Mouse (Mus musculus) kidney, adult 2 months (tissue): ENCODE results near the gene Tmcc3. TPM values are rescaled to one million over a fixed set of nuclear protein-coding genes. Genes with fewer than 3 reads are reported as not detected.

Source experiments
- DNase-seq: peaks from one replicate; pipeline ENCODE4 v3.0.0; 2021
- H3K27ac ChIP-seq: fragments of 200-500 bp; 2 replicates; pipeline ENCODE4 v1.5.1; 2012; ENCODE audit warnings: low read depth, low read length, control low read depth, inconsistent platforms; ENCODE audit not compliant: insufficient read depth
- H3K27me3 ChIP-seq: fragments of 200-500 bp; replicated peaks from 2 replicates; pipeline ENCODE4 v1.6.1; 2012; ENCODE audit warnings: mild to moderate bottlenecking, moderate library complexity, low read length, inconsistent platforms; ENCODE audit not compliant: control insufficient read depth, insufficient read depth
- H3K36me3 ChIP-seq: fragments of 200-500 bp; 2 replicates; pipeline ENCODE4 v1.6.1; 2012; ENCODE audit warnings: mild to moderate bottlenecking, moderate library complexity, low read length, inconsistent platforms; ENCODE audit not compliant: control insufficient read depth, insufficient read depth
- H3K4me1 ChIP-seq: fragments of 200-500 bp; 2 replicates; pipeline ENCODE4 v1.6.1; 2011; ENCODE audit warnings: low read length; ENCODE audit not compliant: control insufficient read depth, insufficient read depth
- H3K4me3 ChIP-seq: fragments of 200-500 bp; 2 replicates; pipeline ENCODE4 v1.5.1; 2011; ENCODE audit warnings: mild to moderate bottlenecking, low read depth, low read length, control low read depth; ENCODE audit not compliant: insufficient read depth
- CTCF ChIP-seq: fragments of 200-500 bp; conservative IDR thresholded peaks from 2 replicates; pipeline ENCODE4 v1.5.1; 2011; ENCODE audit warnings: low read depth, mild to moderate bottlenecking, control low read depth, low read length, moderate library complexity, mixed read lengths; ENCODE audit not compliant: insufficient read depth, insufficient read length
- POLR2A ChIP-seq: fragments of 200-500 bp; IDR thresholded peaks from one replicate; pipeline ENCODE4 v1.6.1; 2011; ENCODE audit warnings: low read depth, low read length, control low read depth
- WGBS: fragments of 180-500 bp; shearing (Covaris S2); methylation state at CpG from one replicate; pipeline ENCODE4 v1.1.7; 2018; 5-methylcytosine and 5-hydroxymethylcytosine counted together
- polyA plus RNA-seq: library from polyadenylated mRNA; depleted of rRNA; stranded (reverse); fragments of >200 nt; gene quantifications from 2 replicates; pipeline ENCODE4 v1.2.3, GENCODE M21; 2012

Gene Tmcc3
- polyA plus RNA-seq, 1 experiment, result 11.2 TPM

DNA sequence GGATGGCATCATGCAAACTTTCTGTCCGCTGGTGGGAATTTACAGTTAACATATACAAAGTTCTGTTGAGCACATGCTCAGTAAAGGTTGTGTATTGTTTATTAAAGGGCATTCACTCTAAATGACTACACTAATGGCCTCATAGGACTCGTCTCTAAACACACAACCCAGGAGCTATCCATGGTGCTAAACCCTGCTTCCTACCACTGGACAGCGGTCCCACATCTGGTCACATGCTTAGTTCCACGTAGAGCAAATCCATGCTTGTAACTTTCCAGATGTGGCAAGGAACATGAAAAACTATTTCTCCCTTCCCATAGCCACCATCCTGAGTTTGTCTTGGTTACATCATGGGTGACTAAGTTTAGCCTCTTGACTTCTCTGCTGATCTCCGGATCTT lies 6.2 kb upstream of the Tmcc3 start:
- no peak overlapping the region for H3K4me3 ChIP-seq
- 58% methylated on average over 5 of the region's 5 CpGs for WGBS
- H3K27ac ChIP-seq, result no peak overlapping the region
- no peaks in the 10 kb centered on the region for H3K36me3 ChIP-seq
- TF ChIP-seq POLR2A (no peak), CTCF (no peak)
- H3K4me1 ChIP-seq, result no peaks in the 10 kb centered on the region
- peak; percentile 9 for DNase-seq
- H3K27me3 ChIP-seq, result no peaks in the 10 kb centered on the region

DNA sequence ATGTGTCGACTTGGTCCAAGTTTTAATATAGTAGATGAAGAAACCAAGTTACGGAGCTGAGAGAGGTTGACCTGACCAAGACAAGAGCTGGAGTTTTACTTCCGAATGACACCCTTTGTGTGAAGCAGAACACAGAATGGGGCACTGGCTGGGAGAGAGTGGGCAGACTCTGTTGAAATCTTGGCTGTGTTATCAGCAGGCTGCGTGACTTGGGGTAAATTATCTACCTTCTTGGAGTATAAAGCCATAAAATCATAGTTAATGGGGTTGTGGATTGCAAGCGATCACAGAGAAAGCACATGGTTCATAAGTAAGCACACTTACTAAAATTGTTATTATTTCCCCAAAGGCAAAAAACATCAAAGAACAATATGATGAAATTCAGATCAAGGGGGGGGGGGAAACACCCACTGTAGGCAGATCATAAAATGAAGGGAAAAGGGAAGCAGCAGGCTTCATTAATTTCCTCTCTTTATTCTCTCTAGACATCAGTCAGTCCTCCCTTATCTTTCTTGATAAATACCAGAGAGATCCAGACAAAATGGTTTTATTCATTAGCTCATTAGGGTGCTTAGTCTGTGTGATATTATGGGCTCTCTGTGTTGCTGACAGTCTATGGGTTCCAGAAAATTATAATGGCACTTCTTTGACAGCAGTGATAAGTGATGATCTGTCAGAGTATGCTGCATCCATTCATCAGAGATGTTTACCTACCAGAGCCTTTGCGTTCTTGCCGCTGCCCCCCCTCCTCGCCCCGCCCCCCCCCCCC lies 1.1 kb upstream of the Tmcc3 start:
- no peak for DNase-seq
- no peak overlapping the region for H3K4me3 ChIP-seq
- 52% methylated on average over 8 of the region's 9 CpGs for WGBS
- H3K36me3 ChIP-seq, result no peaks in the 10 kb centered on the region
- no peaks in the 10 kb centered on the region for H3K27me3 ChIP-seq
- no peaks in the 10 kb centered on the region for H3K4me1 ChIP-seq
- H3K27ac ChIP-seq, result no peak overlapping the region
- TF ChIP-seq POLR2A, result no peak
- no peak for TF ChIP-seq CTCF

DNA sequence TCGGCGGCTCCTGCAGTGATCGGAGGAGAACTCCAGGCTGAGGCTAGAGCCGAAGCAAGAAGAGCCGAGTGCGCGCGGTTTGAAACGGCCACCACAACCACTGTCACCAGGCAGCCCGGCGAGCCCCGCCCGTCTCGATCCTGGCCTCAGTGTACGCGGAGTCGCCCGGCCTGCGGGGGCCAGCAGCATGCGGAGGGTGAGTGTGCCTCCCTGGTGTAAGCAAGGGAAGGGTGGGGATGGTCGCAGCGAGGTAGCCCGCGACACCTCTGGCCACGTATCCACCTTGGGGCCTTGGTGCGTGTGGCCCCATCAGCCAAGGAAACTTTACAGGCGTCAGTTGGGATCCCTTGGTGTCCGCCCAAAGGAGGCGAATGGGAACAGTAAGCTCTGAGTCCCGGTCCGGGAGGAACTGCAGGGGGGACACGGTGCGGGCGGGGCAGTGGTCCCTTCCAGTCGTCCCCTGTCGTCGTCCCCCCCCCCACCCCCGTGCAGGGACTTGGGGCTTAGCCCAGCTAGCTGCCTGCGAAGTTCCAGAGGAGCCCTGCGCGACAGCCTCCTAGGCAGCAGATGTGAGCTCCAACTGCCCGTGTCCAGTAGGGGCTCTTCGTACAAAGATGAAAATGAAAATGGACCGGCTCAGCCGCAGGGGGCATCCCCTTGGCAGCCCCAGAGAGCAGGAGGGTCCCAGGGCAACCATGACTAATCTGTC lies 412 bp downstream of the Tmcc3 start:
- Histone ChIP-seq H3K36me3 (no peaks in the 10 kb centered on the region), H3K4me1 (no peaks in the 10 kb centered on the region), H3K27me3 (no peaks in the 10 kb centered on the region), H3K27ac (peak overlapping the region; percentile 51; the same call in 1 of the 2 replicates), H3K4me3 (peak overlapping the region; percentile 64)
- no peak for TF ChIP-seq POLR2A
- DNase-seq, result peak; percentile 22
- WGBS, result 1% methylated on average over 45 of the region's 45 CpGs

DNA sequence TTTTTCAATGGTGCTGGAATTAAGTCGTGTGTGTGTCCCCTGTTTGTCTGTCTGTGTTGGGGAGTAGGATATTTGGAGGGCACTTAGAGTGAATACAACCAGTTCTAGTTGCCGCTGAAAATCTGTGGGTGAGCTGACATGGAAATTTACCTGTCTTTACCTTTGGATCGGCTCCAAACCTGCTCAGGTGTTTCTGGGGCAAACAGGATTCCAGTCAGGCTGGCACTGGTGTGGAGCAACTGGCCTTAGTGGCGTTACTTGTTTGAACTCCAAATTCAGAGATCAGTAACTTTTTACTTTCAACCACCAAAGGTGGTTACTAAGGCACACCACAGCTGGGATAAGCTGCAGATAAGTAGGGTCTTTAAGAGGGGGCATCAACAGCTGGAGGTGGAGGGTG lies 1.4 kb downstream of the Tmcc3 start:
- no peak for TF ChIP-seq CTCF
- 54% methylated on average over 4 of the region's 4 CpGs for WGBS

DNA sequence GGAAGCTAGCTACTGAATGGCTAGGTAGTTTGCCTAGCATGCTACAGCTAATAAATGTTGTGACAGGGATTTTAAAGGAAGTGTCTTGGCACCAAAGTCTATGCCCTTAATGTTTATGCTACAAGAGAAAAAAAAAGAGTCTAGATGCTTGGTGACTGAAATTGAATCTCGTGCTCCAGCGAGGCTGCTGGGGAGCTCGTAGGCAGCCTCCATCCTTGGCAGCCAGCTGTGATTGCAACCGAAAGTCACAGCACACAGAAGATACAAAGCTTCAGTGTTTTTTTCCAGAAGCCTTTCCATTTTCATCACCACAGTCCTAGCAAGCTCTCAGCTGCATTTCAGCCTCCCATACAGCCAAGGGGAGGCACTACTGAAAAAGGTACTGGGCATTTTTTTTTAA lies 6.8 kb downstream of the Tmcc3 start:
- DNase-seq, result no peak
- no peaks in the 10 kb centered on the region for H3K27me3 ChIP-seq
- TF ChIP-seq CTCF, result no peak
- TF ChIP-seq POLR2A, result no peak
- H3K4me3 ChIP-seq, result no peak overlapping the region
- no peaks in the 10 kb centered on the region for H3K4me1 ChIP-seq
- no peak overlapping the region for H3K27ac ChIP-seq
- 47% methylated on average over 4 of the region's 4 CpGs for WGBS
- H3K36me3 ChIP-seq, result no peaks in the 10 kb centered on the region

More for the DNA sequence above, 1.4 kb downstream of the Tmcc3 start:
- Histone ChIP-seq H3K27me3 (no peaks in the 10 kb centered on the region), H3K36me3 (no peaks in the 10 kb centered on the region), H3K27ac (peak overlapping the region; percentile 88; the same call in 1 of the 2 replicates), H3K4me3 (no peak overlapping the region), H3K4me1 (no peaks in the 10 kb centered on the region)
- DNase-seq, result peak; percentile 78

DNA sequence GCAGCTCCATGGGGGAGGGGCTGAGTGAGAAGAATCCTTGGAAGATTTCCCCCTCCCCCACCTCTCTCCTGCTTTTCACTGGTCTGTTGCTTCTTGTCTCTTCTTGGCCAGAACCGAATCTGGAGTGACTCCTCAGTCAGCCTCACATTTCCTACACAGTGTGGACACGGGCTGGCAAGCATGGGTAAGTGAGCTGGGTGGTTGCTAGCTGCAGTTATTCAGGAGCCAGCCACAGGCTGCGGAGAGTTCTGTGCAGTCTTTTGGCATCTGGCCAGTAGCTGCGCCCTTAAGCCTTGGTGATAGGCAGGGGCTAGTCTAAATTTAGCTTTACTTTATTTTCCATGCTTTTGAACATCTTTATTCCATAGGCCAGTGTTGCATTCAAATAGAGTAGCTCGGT lies 18.2 kb downstream of the Tmcc3 start:
- 22% methylated on average over 5 of the region's 5 CpGs for WGBS
- peak; percentile 17 for DNase-seq
- Histone ChIP-seq H3K36me3 (no peaks in the 10 kb centered on the region), H3K4me3 (no peak overlapping the region), H3K27me3 (no peaks in the 10 kb centered on the region), H3K27ac (no peak overlapping the region), H3K4me1 (no peaks in the 10 kb centered on the region)
- no peak for TF ChIP-seq POLR2A
- TF ChIP-seq CTCF, result no peak

DNA sequence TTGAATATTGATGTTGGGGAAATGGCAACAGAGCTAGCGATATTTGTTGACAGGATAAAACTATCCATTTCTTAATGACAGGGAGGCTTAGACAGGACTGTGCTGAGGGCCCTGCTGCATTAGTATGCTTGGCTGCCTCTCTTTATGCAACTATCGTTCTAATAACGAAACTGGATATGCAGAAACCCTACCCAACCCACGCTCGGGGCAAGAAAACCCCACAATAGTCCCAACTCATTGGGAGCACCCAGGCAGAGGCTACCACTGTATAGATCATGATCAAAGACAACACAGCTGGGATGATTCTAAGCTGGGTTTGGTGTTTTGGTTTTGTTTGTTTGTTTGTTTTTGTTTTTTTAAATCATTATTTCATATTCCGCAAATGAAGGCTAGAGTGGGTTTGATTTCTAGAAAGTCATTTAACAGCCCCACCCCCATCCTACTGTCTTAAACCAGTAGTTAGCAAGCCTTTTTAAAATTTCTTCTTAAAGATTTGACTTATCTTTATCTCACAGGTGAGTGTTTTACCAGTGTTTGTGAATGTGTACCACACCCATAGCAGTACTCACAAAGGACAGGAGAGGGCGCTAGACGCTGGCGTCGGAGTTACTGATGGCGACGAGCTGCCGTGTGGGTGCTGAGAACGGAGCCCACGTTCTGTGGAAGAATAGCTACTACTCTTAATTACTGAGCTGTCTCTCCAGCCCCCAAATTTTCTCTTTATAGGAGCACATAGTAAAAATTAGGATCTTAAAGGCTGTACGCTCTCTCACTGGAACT lies 20.8 kb downstream of the Tmcc3 start:
- 80% methylated on average over 16 of the region's 16 CpGs for WGBS
- no peaks in the 10 kb centered on the region for H3K27me3 ChIP-seq
- H3K4me1 ChIP-seq, result no peaks in the 10 kb centered on the region
- TF ChIP-seq POLR2A (no peak), CTCF (0 out of 2 replicates have a peak, but pooled peaks have one; percentile 17)
- H3K27ac ChIP-seq, result no peak overlapping the region
- DNase-seq, result no peak
- H3K4me3 ChIP-seq, result no peak overlapping the region
- no peaks in the 10 kb centered on the region for H3K36me3 ChIP-seq
